Mouse (Mus musculus) lung, embryonic 14.5 days (tissue): ENCODE measurements around the gene Galnt4. TPM values are rescaled to one million over a fixed set of nuclear protein-coding genes. Genes with fewer than 3 reads are reported as not detected.
A peak's percentile ranks its signal among the peaks of the same experiment; 100 is the strongest.
"Not testable (repeated sequence)": the region's sequence is repeated elsewhere in the genome, so short reads cannot be mapped to it uniquely, and the experiment has no call there.

Source experiments
- ATAC-seq: fragments of 200-750 bp; cut with Nextera tagmentation; 2 replicates; pipeline ENCODE4 v1.8.0; 2017; ENCODE audit warnings: mild to moderate bottlenecking, moderate TSS enrichment, moderate library complexity; ENCODE audit not compliant: insufficient read depth
- DNase-seq: peaks from one replicate; pipeline ENCODE4 v3.0.0-alpha.2; 2015
- H3K27ac ChIP-seq: fragments of 300-500 bp; sonication (generic); 2 replicates; pipeline ENCODE4 v1.5.1; 2014; ENCODE audit warnings: low read depth, mild to moderate bottlenecking, moderate library complexity
- H3K27me3 ChIP-seq: fragments of 300-500 bp; sonication (generic); 2 replicates; pipeline ENCODE4 v1.6.1; 2014; ENCODE audit warnings: low read length, control low read depth; ENCODE audit not compliant: insufficient read depth
- H3K36me3 ChIP-seq: fragments of 300-500 bp; sonication (generic); 2 replicates; pipeline ENCODE4 v1.6.1; 2014; ENCODE audit warnings: control low read depth; ENCODE audit not compliant: insufficient read depth
- H3K4me1 ChIP-seq: fragments of 300-500 bp; sonication (generic); 2 replicates; pipeline ENCODE4 v1.6.1; 2014; ENCODE audit warnings: antibody characterized with exemption, control low read depth; ENCODE audit not compliant: insufficient read depth
- H3K4me2 ChIP-seq: fragments of 300-500 bp; sonication (generic); 2 replicates; pipeline ENCODE4 v1.6.1; 2014; ENCODE audit warnings: mild to moderate bottlenecking
- H3K4me3 ChIP-seq: fragments of 300-500 bp; sonication (generic); 2 replicates; pipeline ENCODE4 v1.5.1; 2014; ENCODE audit warnings: low read depth, low read length
- H3K9ac ChIP-seq: fragments of 300-500 bp; sonication (generic); 2 replicates; pipeline ENCODE4 v1.6.1; 2014
- H3K9me3 ChIP-seq: fragments of 300-500 bp; sonication (generic); 2 replicates; pipeline ENCODE4 v1.6.1; 2016; ENCODE audit warnings: low read depth, low read length, control low read depth
- CTCF ChIP-seq: IDR thresholded peaks from 2 replicates; pipeline ENCODE4 v1.5.1; 2016; ENCODE audit warnings: antibody characterized with exemption, low read depth
- WGBS: fragments of 180-500 bp; shearing (Covaris S2); extraction: QIAGEN DNeasy Blood & Tissue Kit; methylation state at CpG from one replicate; pipeline ENCODE4 v1.1.7; 2014; 5-methylcytosine and 5-hydroxymethylcytosine counted together
- polyA plus RNA-seq: library from polyadenylated mRNA; unstranded; fragments of >200 nt; fragmentation: Nextera tagmentation; extraction: Ambion mirVana; gene quantifications from 2 replicates; pipeline ENCODE4 v1.2.1, GENCODE M21; 2014

The Galnt4 gene
- polyA plus RNA-seq, 1 experiment from 2014 or later = 18.3 TPM

- H3K4me2 ChIP-seq = no peak overlapping the region
- TF ChIP-seq CTCF = peak; percentile 46
- no peaks in the 10 kb centered on the region for H3K27me3 ChIP-seq
- 92% methylated on average over 5 of the region's 5 CpGs for WGBS
- ATAC-seq = no peak
- no peak overlapping the region for H3K4me3 ChIP-seq
- H3K9me3 ChIP-seq = no peaks in the 10 kb centered on the region
- H3K36me3 ChIP-seq = peaks cover 7% of the 10 kb centered on the region; the same call in 1 of the 2 replicates
- no peak overlapping the region for H3K27ac ChIP-seq
- no peaks in the 10 kb centered on the region for H3K4me1 ChIP-seq
- no peak for DNase-seq
- H3K9ac ChIP-seq = no peak overlapping the region
Observed at GRCm38 (mm10) chr10:99156808-99157207, 48.8 kb downstream of the Galnt4 start.

- not testable (repeated sequence) for H3K9ac ChIP-seq, ATAC-seq, H3K4me2 ChIP-seq, H3K27ac ChIP-seq, DNase-seq, H3K4me1 ChIP-seq, H3K27me3 ChIP-seq, H3K36me3 ChIP-seq, H3K4me3 ChIP-seq, H3K9me3 ChIP-seq
- WGBS = 83% methylated on average over 10 of the region's 10 CpGs
Observed at GRCm38 (mm10) chr10:99157697-99158096, 49.7 kb downstream of the Galnt4 start.

GRCm38 (mm10) chr10:99161987-99162582 lies 54.1 kb downstream of the Galnt4 start:
- Histone ChIP-seq H3K4me2 (no peak overlapping the region), H3K9ac (no peak overlapping the region), H3K9me3 (no peaks in the 10 kb centered on the region), H3K27ac (no peak overlapping the region), H3K27me3 (no peaks in the 10 kb centered on the region), H3K4me1 (no peaks in the 10 kb centered on the region), H3K36me3 (no peaks in the 10 kb centered on the region; the same call in 1 of the 2 replicates), H3K4me3 (no peak overlapping the region)
- WGBS = 39% methylated on average over 8 of the region's 8 CpGs
- DNase-seq (peak; percentile 83), ATAC-seq (no peak)
- peak; percentile 76 for TF ChIP-seq CTCF

Other genes starting within 250 kb of the Galnt4 start
- gene Atp2b1, start 193.8 kb upstream of the Galnt4 start, polyA plus RNA-seq = 174 and 176 TPM in 2 replicates
- 31.1 and 33.5 TPM in 2 replicates for gene Poc1b, start 1.1 kb upstream of the Galnt4 start, polyA plus RNA-seq
- gene Phxr2, start 18.2 kb downstream of the Galnt4 start, polyA plus RNA-seq = not detected in 2 replicates
- gene Dusp6, start 155.1 kb downstream of the Galnt4 start, polyA plus RNA-seq = 73.4 and 76.8 TPM in 2 replicates